Mouse (Mus musculus) splenic B cell, adult 2 months (primary cell): Measurements from ENCODE around the gene Lpcat4.
"Not testable (repeated sequence)": the region's sequence is repeated elsewhere in the genome, so short reads cannot be mapped to it uniquely, and the experiment has no call there.

ENCODE experiments used
- DNase-seq: peaks from one replicate; pipeline ENCODE4 v3.0.0-alpha.2; 2011; ENCODE audit warnings: low read depth, low spot score
- H3K27me3 ChIP-seq: 2 replicates; pipeline ENCODE4 v1.6.1; 2012; ENCODE audit warnings: mild to moderate bottlenecking, low read length, moderate library complexity, mixed read lengths; ENCODE audit not compliant: control insufficient read depth, poor library complexity, insufficient read depth, severe bottlenecking
- H3K36me3 ChIP-seq: 2 replicates; pipeline ENCODE4 v1.6.1; 2012; ENCODE audit warnings: mild to moderate bottlenecking, low read length, moderate library complexity, mixed read lengths; ENCODE audit not compliant: control insufficient read depth, poor library complexity, insufficient read depth, severe bottlenecking

The Lpcat4 gene

DNA sequence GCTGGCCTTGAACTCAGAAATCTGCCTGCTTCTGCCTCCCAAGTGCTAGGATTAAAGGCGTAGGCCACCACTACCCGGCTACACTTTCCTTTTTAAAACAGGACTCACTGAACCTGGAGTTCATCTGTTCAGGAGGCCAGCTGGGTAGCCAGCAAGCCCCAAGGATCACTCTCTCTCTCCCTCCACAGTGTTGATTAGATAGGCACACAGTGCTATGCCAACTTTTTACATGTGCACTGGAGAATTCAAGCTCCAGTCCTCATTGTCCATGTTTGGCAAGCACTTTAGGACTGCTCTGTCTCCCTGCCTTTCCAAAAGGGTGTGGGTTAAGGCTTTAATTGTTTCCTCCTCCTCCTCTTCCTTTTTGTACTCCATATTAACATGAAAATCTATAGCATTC lies 30.7 kb downstream of the Lpcat4 start:
- no peak for DNase-seq
- H3K27me3 ChIP-seq: no peaks in the 10 kb centered on the region
- peaks cover 5% of the 10 kb centered on the region for H3K36me3 ChIP-seq

DNA sequence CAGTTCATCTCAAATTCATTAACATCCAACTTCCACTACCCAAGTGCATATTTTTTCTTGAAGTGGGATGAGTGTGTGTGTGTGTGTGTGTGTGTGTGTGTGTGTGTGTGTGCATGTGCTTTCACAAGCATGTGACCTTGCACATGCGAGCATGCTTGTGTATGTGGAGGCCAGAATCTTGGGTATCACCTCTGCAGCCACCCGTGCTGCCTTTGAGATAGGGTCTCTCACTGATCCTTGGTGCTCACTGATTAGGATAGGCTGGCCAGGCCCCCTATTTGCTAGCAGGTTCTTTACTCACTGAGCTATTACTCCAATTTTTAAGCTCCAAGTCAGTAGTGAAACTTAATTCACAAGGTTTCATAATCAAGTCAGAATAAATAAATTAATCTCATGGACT lies 33.6 kb downstream of the Lpcat4 start:
- no peaks in the 10 kb centered on the region for H3K27me3 ChIP-seq
- DNase-seq: no peak
- peaks cover 5% of the 10 kb centered on the region for H3K36me3 ChIP-seq

DNA sequence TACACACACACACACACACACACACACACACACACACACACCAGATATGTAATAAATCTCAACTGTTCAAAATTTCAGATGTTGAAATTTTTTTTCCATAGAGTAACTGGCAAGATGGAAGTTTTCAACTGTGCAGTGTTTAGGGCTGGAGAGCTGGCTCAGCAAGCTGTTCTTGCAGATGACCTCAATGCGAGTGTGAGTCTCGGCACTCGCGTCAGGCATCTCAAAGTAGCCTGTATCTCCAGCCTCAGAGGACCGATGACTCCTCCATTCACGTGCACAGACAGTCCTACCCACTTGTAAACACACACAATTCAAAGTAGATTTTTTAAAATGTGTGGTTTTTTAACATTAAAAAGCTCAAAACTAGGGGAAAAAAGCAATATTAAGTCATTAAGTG lies 34.2 kb downstream of the Lpcat4 start:
- no peak for DNase-seq
- Histone ChIP-seq H3K27me3 (no peaks in the 10 kb centered on the region), H3K36me3 (peaks cover 5% of the 10 kb centered on the region)

GRCm38 (mm10) chr2:112276870-112277269 lies 37.6 kb downstream of the Lpcat4 start:
- no peak for DNase-seq
- H3K36me3 ChIP-seq: no peaks in the 10 kb centered on the region

DNA sequence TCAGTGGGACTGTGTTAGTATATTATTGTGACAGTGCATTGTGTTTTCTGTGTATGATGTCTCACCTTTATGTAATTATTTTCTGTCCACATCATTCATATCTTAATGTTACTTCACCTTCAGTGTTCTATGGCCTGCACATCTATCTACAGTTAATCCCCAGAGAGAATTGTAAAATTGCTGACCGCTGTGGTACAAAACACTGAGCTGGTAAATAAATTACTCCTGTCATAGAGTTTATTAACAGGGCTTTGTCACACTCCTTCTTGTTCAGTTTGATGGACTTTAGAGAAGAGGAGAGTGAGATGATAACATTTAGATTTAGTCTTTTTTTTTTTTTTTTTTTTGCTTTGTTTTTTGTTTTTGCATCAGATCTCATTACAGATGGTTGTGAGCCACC lies 43.6 kb downstream of the Lpcat4 start:
- H3K27me3 ChIP-seq: no peaks in the 10 kb centered on the region
- DNase-seq: no peak
- H3K36me3 ChIP-seq: no peaks in the 10 kb centered on the region

More at GRCm38 (mm10) chr2:112276870-112277269, 37.6 kb downstream of the Lpcat4 start:
- no peaks in the 10 kb centered on the region for H3K27me3 ChIP-seq

GRCm38 (mm10) chr2:112284363-112285030 lies 45.2 kb downstream of the Lpcat4 start:
- DNase-seq: peak; percentile 27

GRCm38 (mm10) chr2:112285031-112285390 lies 45.7 kb downstream of the Lpcat4 start:
- no peak for DNase-seq
- Histone ChIP-seq H3K27me3 (no peaks in the 10 kb centered on the region), H3K36me3 (no peaks in the 10 kb centered on the region)

More at GRCm38 (mm10) chr2:112284363-112285030, 45.2 kb downstream of the Lpcat4 start:
- H3K36me3 ChIP-seq: no peaks in the 10 kb centered on the region
- no peaks in the 10 kb centered on the region for H3K27me3 ChIP-seq

DNA sequence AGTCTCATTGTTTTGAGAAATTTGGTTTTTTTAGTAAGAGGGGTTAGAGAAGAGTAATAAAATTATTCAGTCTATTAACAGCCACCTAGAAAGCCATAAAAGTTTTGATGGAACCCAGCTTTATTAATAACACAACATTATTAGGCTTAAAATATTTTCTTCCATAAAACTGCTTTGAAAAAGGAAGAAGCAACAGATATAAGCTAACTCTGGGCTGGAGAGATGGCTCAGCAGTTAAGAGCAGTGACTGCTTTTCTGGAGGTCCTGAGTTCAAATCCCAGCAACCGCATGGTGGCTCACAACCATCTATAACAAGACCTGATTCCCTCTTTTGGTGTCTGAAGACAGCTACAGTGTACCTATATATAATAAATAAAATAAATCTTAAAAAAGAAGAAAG lies 46.8 kb downstream of the Lpcat4 start:
- not testable (repeated sequence) for DNase-seq, H3K27me3 ChIP-seq, H3K36me3 ChIP-seq

DNA sequence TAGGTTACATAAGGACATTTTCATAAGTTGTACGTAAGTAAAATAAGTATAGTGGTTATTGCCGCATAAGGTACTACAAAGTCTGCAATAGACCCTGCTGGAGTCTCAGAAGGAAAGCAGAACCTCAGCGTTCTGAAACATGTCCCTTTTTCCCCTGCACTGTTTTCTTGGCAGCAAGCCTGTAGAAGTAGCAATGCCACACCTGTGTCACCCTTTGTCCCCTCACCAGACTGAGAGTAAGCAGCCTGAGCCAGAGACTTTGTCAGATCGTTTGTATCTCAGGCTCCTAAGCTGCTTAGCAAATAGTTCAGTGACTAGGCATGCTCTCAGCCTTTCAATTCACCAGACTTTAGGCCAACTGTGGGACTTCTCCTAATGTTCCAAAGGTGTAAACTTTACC lies 47.8 kb downstream of the Lpcat4 start:
- no peak for DNase-seq
- H3K27me3 ChIP-seq: no peaks in the 10 kb centered on the region
- no peaks in the 10 kb centered on the region for H3K36me3 ChIP-seq

- no peak for DNase-seq
- Histone ChIP-seq H3K27me3 (no peaks in the 10 kb centered on the region), H3K36me3 (0 out of 2 replicates have a peak, but pooled peaks cover 1% of the 10 kb centered on the region)
Measured at GRCm38 (mm10) chr2:112289507-112289906, 50.2 kb downstream of the Lpcat4 start.

- Histone ChIP-seq H3K36me3 (peaks cover 5% of the 10 kb centered on the region; the same call in 1 of the 2 replicates), H3K27me3 (no peaks in the 10 kb centered on the region)
- no peak for DNase-seq
Measured at GRCm38 (mm10) chr2:112292823-112293222, 53.6 kb downstream of the Lpcat4 start.

GRCm38 (mm10) chr2:112296211-112296610 lies 56.9 kb downstream of the Lpcat4 start:
- DNase-seq: no peak
- H3K27me3 ChIP-seq: no peaks in the 10 kb centered on the region
- H3K36me3 ChIP-seq: peaks cover 5% of the 10 kb centered on the region; the same call in 1 of the 2 replicates
